Mouse (Mus musculus): ENCODE measurements around the gene Smok2b. TPM values are rescaled to one million over a fixed set of nuclear protein-coding genes. Genes with fewer than 3 reads are reported as not detected.
"Not testable (repeated sequence)": the region's sequence is repeated elsewhere in the genome, so short reads cannot be mapped to it uniquely, and the experiment has no call there.

Smok2b gene
- polyA plus RNA-seq (2014; fragmentation: Nextera tagmentation; extraction: Ambion mirVana): not detected in 2 replicates

- H3K9me3 ChIP-seq (ENCODE audit: control insufficient read depth, low read length): peaks cover 46% of the 10 kb centered on the region
- not testable (repeated sequence) for H3K4me1 ChIP-seq (replicated peaks; ENCODE audit: control insufficient read depth, insufficient read depth, low read length); H3K4me3 ChIP-seq (ENCODE audit: low read depth, low read length); ATAC-seq (ENCODE audit: low FRiP score); H3K27ac ChIP-seq (ENCODE audit: low read depth, low read length); DNase-seq (ENCODE audit: low spot score); H3K27me3 ChIP-seq (ENCODE audit: control insufficient read depth, insufficient read depth, low read length); H3K4me2 ChIP-seq (replicated peaks; ENCODE audit: low read depth, low read length); H3K36me3 ChIP-seq (ENCODE audit: control insufficient read depth, insufficient read depth, low read length); H3K9ac ChIP-seq (ENCODE audit: low read depth, low read length)
- 76% methylated on average over 2 of the region's 2 CpGs for WGBS
Measured at GRCm38 (mm10) chr17:13229957-13230356, at the start of gene Smok2b. Gene Smok2b (plus strand): TSS chr17:13230257.

- H3K27ac ChIP-seq (ENCODE audit: low read depth, low read length); H3K4me2 ChIP-seq (replicated peaks; ENCODE audit: low read depth, low read length); ATAC-seq (ENCODE audit: low FRiP score); H3K36me3 ChIP-seq (ENCODE audit: control insufficient read depth, insufficient read depth, low read length); H3K27me3 ChIP-seq (ENCODE audit: control insufficient read depth, insufficient read depth, low read length); H3K4me1 ChIP-seq (replicated peaks; ENCODE audit: control insufficient read depth, insufficient read depth, low read length); DNase-seq (ENCODE audit: low spot score); H3K4me3 ChIP-seq (ENCODE audit: low read depth, low read length); H3K9ac ChIP-seq (ENCODE audit: low read depth, low read length): not testable (repeated sequence)
- 94% methylated on average over 5 of the region's 5 CpGs for WGBS
- peaks cover 20% of the 10 kb centered on the region for H3K9me3 ChIP-seq (ENCODE audit: control insufficient read depth, low read length)
Measured at GRCm38 (mm10) chr17:13180491-13180890, 49.6 kb upstream of the Smok2b start.

- not testable (repeated sequence) for H3K27ac ChIP-seq (ENCODE audit: low read depth, low read length); H3K4me1 ChIP-seq (replicated peaks; ENCODE audit: control insufficient read depth, insufficient read depth, low read length); DNase-seq (ENCODE audit: low spot score); H3K4me3 ChIP-seq (ENCODE audit: low read depth, low read length); H3K9ac ChIP-seq (ENCODE audit: low read depth, low read length); H3K27me3 ChIP-seq (ENCODE audit: control insufficient read depth, insufficient read depth, low read length); H3K4me2 ChIP-seq (replicated peaks; ENCODE audit: low read depth, low read length); H3K36me3 ChIP-seq (ENCODE audit: control insufficient read depth, insufficient read depth, low read length); ATAC-seq (ENCODE audit: low FRiP score)
- 69% methylated on average over 2 of the region's 4 CpGs for WGBS
- peaks cover 31% of the 10 kb centered on the region for H3K9me3 ChIP-seq (ENCODE audit: control insufficient read depth, low read length)
Measured at GRCm38 (mm10) chr17:13182712-13183111, 47.3 kb upstream of the Smok2b start.

GRCm38 (mm10) chr17:13184514-13184913 is 45.5 kb upstream of the Smok2b start:
- H3K27ac ChIP-seq (ENCODE audit: low read depth, low read length); H3K27me3 ChIP-seq (ENCODE audit: control insufficient read depth, insufficient read depth, low read length); DNase-seq (ENCODE audit: low spot score); H3K36me3 ChIP-seq (ENCODE audit: control insufficient read depth, insufficient read depth, low read length); ATAC-seq (ENCODE audit: low FRiP score); H3K4me3 ChIP-seq (ENCODE audit: low read depth, low read length); H3K9ac ChIP-seq (ENCODE audit: low read depth, low read length); H3K4me1 ChIP-seq (replicated peaks; ENCODE audit: control insufficient read depth, insufficient read depth, low read length); H3K4me2 ChIP-seq (replicated peaks; ENCODE audit: low read depth, low read length): not testable (repeated sequence)
- WGBS: 93% methylated on average over 4 of the region's 5 CpGs
- peaks cover 35% of the 10 kb centered on the region for H3K9me3 ChIP-seq (ENCODE audit: control insufficient read depth, low read length)

- DNase-seq (ENCODE audit: low spot score); H3K27ac ChIP-seq (ENCODE audit: low read depth, low read length); H3K9ac ChIP-seq (ENCODE audit: low read depth, low read length); ATAC-seq (ENCODE audit: low FRiP score); H3K4me1 ChIP-seq (replicated peaks; ENCODE audit: control insufficient read depth, insufficient read depth, low read length); H3K4me3 ChIP-seq (ENCODE audit: low read depth, low read length); H3K36me3 ChIP-seq (ENCODE audit: control insufficient read depth, insufficient read depth, low read length); H3K4me2 ChIP-seq (replicated peaks; ENCODE audit: low read depth, low read length); H3K27me3 ChIP-seq (ENCODE audit: control insufficient read depth, insufficient read depth, low read length): not testable (repeated sequence)
- H3K9me3 ChIP-seq (ENCODE audit: control insufficient read depth, low read length): peaks cover 29% of the 10 kb centered on the region
- 88% methylated on average over 6 of the region's 6 CpGs for WGBS
Measured at GRCm38 (mm10) chr17:13186541-13186940, 43.5 kb upstream of the Smok2b start.

GRCm38 (mm10) chr17:13187621-13188020 is 42.4 kb upstream of the Smok2b start:
- 75% methylated on average over 5 of the region's 6 CpGs for WGBS
- not testable (repeated sequence) for ATAC-seq (ENCODE audit: low FRiP score); H3K9ac ChIP-seq (ENCODE audit: low read depth, low read length); H3K4me1 ChIP-seq (replicated peaks; ENCODE audit: control insufficient read depth, insufficient read depth, low read length); H3K27me3 ChIP-seq (ENCODE audit: control insufficient read depth, insufficient read depth, low read length); H3K4me2 ChIP-seq (replicated peaks; ENCODE audit: low read depth, low read length); H3K36me3 ChIP-seq (ENCODE audit: control insufficient read depth, insufficient read depth, low read length); DNase-seq (ENCODE audit: low spot score); H3K27ac ChIP-seq (ENCODE audit: low read depth, low read length); H3K4me3 ChIP-seq (ENCODE audit: low read depth, low read length)
- peaks cover 21% of the 10 kb centered on the region for H3K9me3 ChIP-seq (ENCODE audit: control insufficient read depth, low read length)

GRCm38 (mm10) chr17:13188846-13189245 is 41.2 kb upstream of the Smok2b start:
- ATAC-seq (ENCODE audit: low FRiP score); H3K4me2 ChIP-seq (replicated peaks; ENCODE audit: low read depth, low read length); H3K4me1 ChIP-seq (replicated peaks; ENCODE audit: control insufficient read depth, insufficient read depth, low read length); H3K4me3 ChIP-seq (ENCODE audit: low read depth, low read length); H3K27ac ChIP-seq (ENCODE audit: low read depth, low read length); DNase-seq (ENCODE audit: low spot score); H3K36me3 ChIP-seq (ENCODE audit: control insufficient read depth, insufficient read depth, low read length); H3K9ac ChIP-seq (ENCODE audit: low read depth, low read length); H3K27me3 ChIP-seq (ENCODE audit: control insufficient read depth, insufficient read depth, low read length): not testable (repeated sequence)
- 90% methylated on average over 2 of the region's 2 CpGs for WGBS
- peaks cover 21% of the 10 kb centered on the region for H3K9me3 ChIP-seq (ENCODE audit: control insufficient read depth, low read length)

- 85% methylated on average over 10 of the region's 10 CpGs for WGBS
- H3K9ac ChIP-seq (ENCODE audit: low read depth, low read length); DNase-seq (ENCODE audit: low spot score); H3K27ac ChIP-seq (ENCODE audit: low read depth, low read length); H3K36me3 ChIP-seq (ENCODE audit: control insufficient read depth, insufficient read depth, low read length); H3K27me3 ChIP-seq (ENCODE audit: control insufficient read depth, insufficient read depth, low read length); H3K4me3 ChIP-seq (ENCODE audit: low read depth, low read length); H3K4me2 ChIP-seq (replicated peaks; ENCODE audit: low read depth, low read length); H3K4me1 ChIP-seq (replicated peaks; ENCODE audit: control insufficient read depth, insufficient read depth, low read length): not testable (repeated sequence)
- H3K9me3 ChIP-seq (ENCODE audit: control insufficient read depth, low read length): peaks cover 22% of the 10 kb centered on the region
- peak; percentile 20; the same call in 1 of the 2 replicates for ATAC-seq (ENCODE audit: low FRiP score)
Measured at GRCm38 (mm10) chr17:13190836-13191583, 39.0 kb upstream of the Smok2b start.

- H3K9ac ChIP-seq (ENCODE audit: low read depth, low read length); H3K4me1 ChIP-seq (replicated peaks; ENCODE audit: control insufficient read depth, insufficient read depth, low read length); H3K27me3 ChIP-seq (ENCODE audit: control insufficient read depth, insufficient read depth, low read length); H3K27ac ChIP-seq (ENCODE audit: low read depth, low read length); DNase-seq (ENCODE audit: low spot score); H3K4me3 ChIP-seq (ENCODE audit: low read depth, low read length); ATAC-seq (ENCODE audit: low FRiP score); H3K36me3 ChIP-seq (ENCODE audit: control insufficient read depth, insufficient read depth, low read length); H3K4me2 ChIP-seq (replicated peaks; ENCODE audit: low read depth, low read length): not testable (repeated sequence)
- WGBS: 70% methylated on average over 4 of the region's 4 CpGs
- H3K9me3 ChIP-seq (ENCODE audit: control insufficient read depth, low read length): peaks cover 17% of the 10 kb centered on the region
Measured at GRCm38 (mm10) chr17:13196486-13196885, 33.6 kb upstream of the Smok2b start.

Data from hindbrain, embryonic 11.5 days (tissue).